Mouse (Mus musculus) embryo, embryonic 11.5 days (tissue): ENCODE measurements around the gene Tmub2.

Experiments
- DNase-seq: peaks from one replicate; pipeline ENCODE4 v3.0.0-alpha.2; 2012; ENCODE audit warnings: low read depth, low spot score

The Tmub2 gene

DNA sequence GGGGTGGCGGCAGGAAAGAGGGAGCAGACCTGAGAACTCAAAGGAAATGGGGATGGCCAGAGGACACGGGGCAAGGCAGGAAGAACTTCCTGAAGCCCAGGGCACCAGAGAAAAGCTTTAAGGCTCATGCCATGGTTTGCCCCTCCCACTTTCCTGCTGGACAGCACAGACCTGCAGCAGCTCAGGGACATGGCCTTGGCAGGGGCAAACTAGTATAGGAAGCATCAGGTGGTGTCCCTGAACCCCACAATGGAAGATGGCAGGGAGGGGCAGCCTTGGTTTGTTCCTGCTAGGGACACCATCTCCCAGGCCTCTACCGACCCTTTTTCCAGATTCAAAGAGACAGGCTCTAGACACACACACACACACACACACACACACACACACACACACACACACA lies 20.6 kb downstream of the Tmub2 start:
- no peak for DNase-seq

DNA sequence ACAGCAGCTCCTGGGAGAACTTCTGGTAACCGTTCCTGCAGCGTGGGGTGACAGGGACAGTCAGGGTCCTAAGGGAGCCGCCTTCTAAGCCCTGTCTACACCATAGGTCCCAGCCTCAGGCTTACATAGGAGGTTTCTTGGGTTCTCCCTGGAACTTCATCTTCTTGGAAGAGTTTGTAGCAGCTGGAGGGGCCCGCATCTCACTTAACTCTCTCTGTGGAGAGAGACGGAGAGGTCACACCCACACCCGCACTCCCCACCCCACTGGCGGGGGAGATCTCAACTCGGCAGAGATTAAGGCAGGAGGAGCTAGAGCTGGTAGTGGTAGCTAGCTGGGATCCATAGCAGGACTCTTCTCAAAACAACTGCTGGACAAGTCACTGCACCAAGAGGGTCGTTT lies 23.4 kb downstream of the Tmub2 start:
- no peak for DNase-seq

DNA sequence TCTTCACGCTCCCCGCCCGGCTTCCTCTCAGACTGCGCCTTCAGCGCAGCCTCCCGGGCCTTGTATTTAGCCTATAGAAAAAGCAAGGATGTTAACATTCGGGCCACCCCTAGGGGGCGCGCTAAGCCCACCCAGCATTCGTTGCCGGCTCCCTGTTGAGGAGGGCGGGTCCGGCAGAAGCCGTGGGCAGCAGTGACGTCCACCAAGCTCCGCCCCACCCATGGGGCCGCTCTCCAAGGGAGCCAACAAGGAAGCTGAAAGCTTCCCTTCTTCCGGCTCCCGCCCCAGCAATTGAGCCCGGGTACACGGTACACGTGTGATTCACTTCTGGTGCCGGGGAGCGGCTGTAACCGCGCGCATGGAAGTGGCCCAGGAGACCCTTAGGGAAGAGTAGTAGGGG lies 24.2 kb downstream of the Tmub2 start:
- peak; percentile 95 for DNase-seq

DNA sequence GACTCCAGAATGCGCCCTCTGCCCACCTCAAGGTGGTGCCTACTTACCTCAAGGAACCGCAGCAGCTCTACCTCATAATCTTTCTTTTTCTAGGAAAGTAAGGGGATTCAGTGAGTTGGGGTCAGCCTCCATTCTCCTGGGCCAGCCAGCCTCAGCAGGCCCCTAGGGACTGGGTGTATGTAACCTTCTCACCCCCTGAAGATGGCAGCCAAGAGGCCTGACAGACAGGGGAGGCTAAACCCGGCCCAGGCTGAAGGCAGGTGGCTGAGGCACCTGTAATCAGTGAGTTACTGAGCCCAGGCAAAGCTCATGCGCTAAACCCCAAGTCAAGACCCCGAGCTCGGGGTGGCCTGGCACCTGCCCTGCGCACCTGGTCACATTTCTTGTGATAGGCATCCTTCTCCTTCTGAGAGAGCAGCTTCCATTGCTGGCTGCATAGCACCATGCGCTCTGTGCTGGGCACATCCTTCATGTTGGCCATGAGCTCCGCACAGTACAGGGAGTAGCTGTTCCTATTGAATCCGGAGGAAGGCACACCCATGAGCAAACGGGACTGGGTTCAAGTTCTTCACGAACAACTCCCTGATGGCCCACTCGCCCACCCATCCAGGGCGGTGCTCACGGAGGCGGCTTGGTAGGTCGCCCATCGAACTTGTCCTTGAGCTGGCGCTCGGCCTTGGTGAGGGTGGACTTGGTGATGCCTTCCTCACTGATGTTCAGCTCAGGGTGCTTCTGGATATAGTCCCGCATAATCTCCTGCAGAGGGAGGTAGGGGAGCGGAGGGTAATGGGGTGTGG lies 25.3 kb downstream of the Tmub2 start:
- no peak for DNase-seq

- DNase-seq, result no peak
Measured at GRCm38 (mm10) chr11:102310768-102311695, 26.3 kb downstream of the Tmub2 start.

DNA sequence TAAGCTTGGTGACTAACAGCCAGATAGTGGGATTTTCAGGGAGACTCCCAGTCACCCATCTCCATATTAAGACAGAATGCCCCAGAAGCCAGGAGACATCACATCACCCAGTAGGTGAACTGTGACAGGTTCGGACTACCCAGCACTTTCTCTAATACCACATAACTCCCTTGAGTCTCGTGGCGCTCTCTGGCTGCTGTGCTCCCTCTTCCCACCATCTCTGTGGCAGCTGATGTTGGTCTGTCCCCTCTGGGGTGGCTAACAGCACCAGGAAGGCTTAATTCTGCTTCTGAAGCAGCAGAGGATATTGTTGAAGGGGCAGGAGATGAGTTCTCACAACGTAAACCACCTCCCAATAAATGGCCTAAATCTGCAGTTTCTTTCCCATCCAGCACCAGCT lies 27.2 kb downstream of the Tmub2 start:
- no peak for DNase-seq

DNA sequence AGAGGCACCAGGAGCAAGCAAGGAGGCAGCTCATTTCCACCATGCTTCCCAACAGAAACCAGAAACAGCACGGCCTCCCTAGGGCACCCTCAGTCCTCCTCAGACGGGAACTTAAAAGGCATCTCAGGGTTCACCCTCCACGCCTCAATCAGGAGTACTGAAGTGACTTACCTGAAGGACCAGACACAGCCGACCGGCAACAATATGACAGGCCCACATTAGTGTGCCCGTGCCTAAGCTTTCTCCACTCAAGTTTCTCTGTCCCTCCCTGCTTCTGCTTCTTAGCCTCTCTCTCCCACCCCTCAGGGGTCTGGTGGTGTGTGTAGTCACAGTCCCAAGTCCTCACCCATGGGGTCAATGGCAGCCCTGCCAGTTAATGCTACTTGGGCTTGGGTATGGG lies 27.9 kb downstream of the Tmub2 start:
- DNase-seq, result no peak

- DNase-seq, result no peak
Measured at GRCm38 (mm10) chr11:102314321-102314720, 29.6 kb downstream of the Tmub2 start.

- DNase-seq, result no peak
Measured at GRCm38 (mm10) chr11:102315690-102316571, 31.2 kb downstream of the Tmub2 start.

- DNase-seq, result peak; percentile 83
Measured at GRCm38 (mm10) chr11:102316572-102317297, 32.0 kb downstream of the Tmub2 start.

GRCm38 (mm10) chr11:102317298-102317900 lies 32.7 kb downstream of the Tmub2 start:
- peak; percentile 37 for DNase-seq

DNA sequence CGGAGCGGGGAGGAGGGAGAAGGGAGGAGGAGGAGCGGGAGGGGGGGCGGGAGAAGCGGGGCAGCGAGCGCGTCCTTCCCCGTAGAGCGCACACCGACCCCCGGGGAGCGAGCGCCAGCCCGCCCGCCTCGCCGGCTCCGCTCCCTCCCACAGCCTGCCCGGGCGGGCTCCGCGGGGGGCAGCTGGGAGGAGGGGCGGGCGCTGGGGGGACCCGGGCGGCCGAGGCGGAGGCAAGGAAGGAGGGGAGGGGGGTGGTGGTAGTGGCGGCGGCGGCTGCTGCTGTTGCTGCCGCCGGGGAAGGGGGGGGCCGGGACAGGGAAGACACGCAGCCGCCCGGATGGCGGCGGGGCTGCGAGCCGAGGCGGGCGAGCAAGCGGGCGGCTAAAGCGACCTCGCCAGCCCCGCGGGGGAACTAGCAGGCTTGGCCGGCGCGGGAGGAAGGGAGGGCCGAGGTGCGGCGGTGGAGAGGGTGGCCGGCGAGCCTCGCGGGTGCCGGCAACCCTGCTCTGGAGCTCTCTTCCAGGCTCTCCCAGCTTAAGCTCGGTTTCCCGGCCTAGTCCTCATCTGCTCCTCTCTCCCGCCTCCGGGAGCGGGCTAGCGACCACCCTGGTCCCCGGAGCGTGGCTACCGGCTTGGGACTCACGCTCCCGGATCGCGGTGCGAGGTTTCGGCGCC lies 33.3 kb downstream of the Tmub2 start:
- peak; percentile 55 for DNase-seq

- no peak for DNase-seq
Measured at GRCm38 (mm10) chr11:102318576-102319409, 34.1 kb downstream of the Tmub2 start.

GRCm38 (mm10) chr11:102319410-102319792 lies 34.7 kb downstream of the Tmub2 start, which contains the start of gene Ubtf:
Gene Ubtf (minus strand): TSS chr11:102319742.
- DNase-seq, result peak; percentile 49

GRCm38 (mm10) chr11:102319941-102320685 lies 35.4 kb downstream of the Tmub2 start:
- peak; percentile 56 for DNase-seq

- no peak for DNase-seq
Measured at GRCm38 (mm10) chr11:102320686-102321005, 35.9 kb downstream of the Tmub2 start.

DNA sequence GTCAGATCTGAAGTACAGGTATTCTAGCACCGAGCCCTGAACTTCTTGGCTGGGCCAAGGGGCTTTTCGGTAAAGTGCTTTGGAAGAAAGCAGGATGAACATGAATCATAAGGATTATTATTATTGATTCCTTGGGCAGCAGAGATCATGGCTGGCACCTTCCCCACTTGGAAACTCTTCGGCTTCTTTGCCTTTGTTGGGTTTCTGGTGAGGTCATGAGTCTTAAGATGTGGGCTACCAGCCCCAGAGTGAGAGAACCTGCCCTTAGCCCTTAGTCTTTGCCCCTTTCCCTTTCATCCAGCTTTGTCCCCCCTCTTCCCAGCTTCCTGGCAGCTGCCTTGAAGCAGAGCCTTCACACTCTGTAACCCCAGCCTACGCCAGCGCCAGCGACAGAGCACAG lies 37.2 kb downstream of the Tmub2 start:
- DNase-seq, result no peak

- DNase-seq, result no peak
Measured at GRCm38 (mm10) chr11:102323516-102323915, 38.8 kb downstream of the Tmub2 start.
